Mouse (Mus musculus) ovary, postnatal 14 days (tissue): ENCODE results near the gene Pef1.

Experiments used
- DNase-seq: peaks from one replicate; pipeline ENCODE4 v3.0.0; 2022; ENCODE audit warnings: low spot score

Gene Pef1

GRCm38 (mm10) chr4:130138441-130139213 is 36.3 kb downstream of the Pef1 start:
- peak; percentile 76 for DNase-seq

GRCm38 (mm10) chr4:130139214-130139492 is 36.8 kb downstream of the Pef1 start, which contains the start of gene Hcrtr1:
Hcrtr1 (minus strand) TSS chr4:130139359.
- no peak for DNase-seq

GRCm38 (mm10) chr4:130140992-130141402 is 38.6 kb downstream of the Pef1 start:
- no peak for DNase-seq

GRCm38 (mm10) chr4:130141786-130142185 is 39.4 kb downstream of the Pef1 start:
- DNase-seq: no peak

- no peak for DNase-seq
Measured at GRCm38 (mm10) chr4:130148405-130148804, 46.0 kb downstream of the Pef1 start.

GRCm38 (mm10) chr4:130154250-130154649 is 51.9 kb downstream of the Pef1 start:
- DNase-seq: no peak

GRCm38 (mm10) chr4:130156812-130157371 is 54.5 kb downstream of the Pef1 start:
- DNase-seq: no peak

GRCm38 (mm10) chr4:130161349-130161748 is 59.0 kb downstream of the Pef1 start:
- DNase-seq: no peak

GRCm38 (mm10) chr4:130163391-130163861 is 61.1 kb downstream of the Pef1 start:
- DNase-seq: no peak

GRCm38 (mm10) chr4:130164121-130164520 is 61.8 kb downstream of the Pef1 start:
- no peak for DNase-seq

GRCm38 (mm10) chr4:130166061-130166460 is 63.7 kb downstream of the Pef1 start:
- DNase-seq: no peak

- no peak for DNase-seq
Measured at GRCm38 (mm10) chr4:130166592-130166991, 64.2 kb downstream of the Pef1 start.

- DNase-seq: no peak
Measured at GRCm38 (mm10) chr4:130167321-130167720, 65.0 kb downstream of the Pef1 start.

- no peak for DNase-seq
Measured at GRCm38 (mm10) chr4:130167814-130168213, 65.5 kb downstream of the Pef1 start.

GRCm38 (mm10) chr4:130168280-130169183 is 66.2 kb downstream of the Pef1 start:
- DNase-seq: peak; percentile 77

- no peak for DNase-seq
Measured at GRCm38 (mm10) chr4:130169411-130169971, 67.1 kb downstream of the Pef1 start.

- no peak for DNase-seq
Measured at GRCm38 (mm10) chr4:130170362-130170761, 68.0 kb downstream of the Pef1 start.

- no peak for DNase-seq
Measured at GRCm38 (mm10) chr4:130171951-130172765, 69.8 kb downstream of the Pef1 start.

GRCm38 (mm10) chr4:130173060-130173822 is 70.9 kb downstream of the Pef1 start:
- no peak for DNase-seq

GRCm38 (mm10) chr4:130173911-130174311 is 71.6 kb downstream of the Pef1 start:
- DNase-seq: no peak
